Mouse (Mus musculus): ENCODE measurements around the gene Ebf4.

DNA sequence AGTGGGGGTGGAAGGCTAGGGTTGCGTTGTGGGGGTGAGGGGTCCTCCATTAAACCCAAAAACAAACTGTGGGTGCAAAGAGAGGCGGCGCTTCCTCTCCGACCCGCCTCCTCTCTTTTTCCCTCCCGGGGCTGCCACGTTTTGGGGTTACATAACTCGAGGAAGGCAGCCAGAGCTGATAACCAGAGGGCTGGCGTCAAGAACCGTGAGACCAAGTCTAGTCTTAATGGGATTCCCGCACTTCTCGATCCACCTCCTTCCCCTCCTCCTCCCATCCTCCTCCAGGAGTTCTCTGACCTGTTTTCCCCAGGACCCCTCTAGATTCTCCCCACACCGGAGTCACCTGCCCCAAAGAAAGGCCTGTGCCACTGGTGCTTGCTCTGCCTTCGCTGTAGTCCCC, 103.1 kb downstream of the Ebf4 start:
- TF ChIP-seq EP300 (optimal IDR thresholded peaks at IDR 0.05), result no peak
- TF ChIP-seq CTCF (IDR thresholded peaks at IDR 0.05; ENCODE audit: low read depth), result no peak

All from stomach, postnatal 0 days (tissue).